Mouse (Mus musculus) adrenal gland, postnatal 14 days (tissue): Measurements from ENCODE around the gene Dync1h1. TPM values are rescaled to one million over a fixed set of nuclear protein-coding genes. Genes with fewer than 3 reads are reported as not detected.

Source experiments
- microRNA-seq, 2 experiments: library from miRNA; unstranded; fragments of <30 nt; microRNA quantifications; one replicate each; pipeline ENCODE4 v1.2.0; 2021
- total RNA-seq: library from RNA; stranded (reverse); gene quantifications from 2 replicates; pipeline ENCODE4 v1.2.3, GENCODE M21; 2021

Gene Dync1h1
- total RNA-seq, 1 experiment from 2014 or later, result 133 TPM

Small RNAs within 50 kb of the gene (microRNA-seq; reads per million reads assigned to microRNA genes)
- 0 reads per million in 2 experiments for gene Gm27299

Other genes with a start within 250 kb of the Dync1h1 start
- gene Ppp2r5c, start 154.3 kb upstream of the Dync1h1 start, total RNA-seq, result 102 and 107 TPM in 2 replicates
- gene 1700001K19Rik, start 81.2 kb downstream of the Dync1h1 start, total RNA-seq, result not detected in 2 replicates
- 325 and 436 TPM in 2 replicates for gene Hsp90aa1, start 101.3 kb downstream of the Dync1h1 start, total RNA-seq
- gene Wdr20, start 136.5 kb downstream of the Dync1h1 start, total RNA-seq, result 35.2 and 41.6 TPM in 2 replicates
- 0.93 and 1.9 TPM in 2 replicates for gene Mok, start 239.5 kb downstream of the Dync1h1 start, total RNA-seq
- gene Zfp839, start 248.8 kb downstream of the Dync1h1 start, total RNA-seq, result 13.5 and 15.1 TPM in 2 replicates